Mouse (Mus musculus) liver, embryonic 14.5 days (tissue): ENCODE data around the gene Camk1g.

Source experiments
- CTCF ChIP-seq: IDR thresholded peaks from 2 replicates; pipeline ENCODE4 v1.5.1; 2016; ENCODE audit warnings: antibody characterized with exemption, low read depth, control low read depth
- EP300 ChIP-seq: IDR thresholded peaks from 2 replicates; pipeline ENCODE4 v1.6.1; 2016; ENCODE audit warnings: antibody characterized with exemption, low read depth

- TF ChIP-seq EP300 (no peak), CTCF (peak; percentile 79)
These were observed 12.9 kb upstream of the Camk1g start for GRCm38 (mm10) chr1:193382841-193383462.
